Mouse (Mus musculus) forebrain, embryonic 16.5 days (tissue): ENCODE results near the gene Mks1. TPM values are rescaled to one million over a fixed set of nuclear protein-coding genes. Genes with fewer than 3 reads are reported as not detected.

ENCODE experiments used
- ATAC-seq: fragments of 200-750 bp; cut with Nextera tagmentation; 2 replicates; pipeline ENCODE4 v1.8.0; 2017; ENCODE audit warnings: mild to moderate bottlenecking, moderate library complexity
- H3K27ac ChIP-seq: fragments of 300-500 bp; sonication (generic); 2 replicates; pipeline ENCODE4 v1.5.1; 2014; ENCODE audit warnings: low read length, control low read depth
- H3K27me3 ChIP-seq: fragments of 300-500 bp; sonication (generic); replicated peaks from 2 replicates; pipeline ENCODE4 v1.6.1; 2014; ENCODE audit warnings: low read length; ENCODE audit not compliant: control insufficient read depth, insufficient read depth
- H3K36me3 ChIP-seq: fragments of 300-500 bp; sonication (generic); 2 replicates; pipeline ENCODE4 v1.6.1; 2014; ENCODE audit not compliant: control insufficient read depth, insufficient read depth
- H3K4me1 ChIP-seq: fragments of 300-500 bp; sonication (generic); replicated peaks from 2 replicates; pipeline ENCODE4 v1.6.1; 2014; ENCODE audit warnings: low read length; ENCODE audit not compliant: control insufficient read depth, insufficient read depth
- H3K4me2 ChIP-seq: fragments of 300-500 bp; sonication (generic); 2 replicates; pipeline ENCODE4 v1.6.1; 2014; ENCODE audit warnings: mild to moderate bottlenecking, low read length, control low read depth
- H3K4me3 ChIP-seq: fragments of 300-500 bp; sonication (generic); replicated peaks from 2 replicates; pipeline ENCODE4 v1.5.1; 2014; ENCODE audit warnings: mild to moderate bottlenecking, low read length, control low read depth
- H3K9ac ChIP-seq: fragments of 300-500 bp; sonication (generic); replicated peaks from 2 replicates; pipeline ENCODE4 v1.6.1; 2014; ENCODE audit warnings: low read depth, low read length, control low read depth
- H3K9me3 ChIP-seq: fragments of 300-500 bp; sonication (generic); 2 replicates; pipeline ENCODE4 v1.6.1; 2016; ENCODE audit warnings: low read length; ENCODE audit not compliant: control insufficient read depth
- WGBS: fragments of 180-500 bp; shearing (Covaris S2); extraction: QIAGEN DNeasy Blood & Tissue Kit; methylation state at CpG from one replicate; pipeline ENCODE4 v1.1.7; 2014; 5-methylcytosine and 5-hydroxymethylcytosine counted together
- polyA plus RNA-seq: library from polyadenylated mRNA; unstranded; fragments of >200 nt; fragmentation: Nextera tagmentation; extraction: Ambion mirVana; gene quantifications from 2 replicates; pipeline ENCODE4 v1.2.1, GENCODE M21; 2015

The Mks1 gene
- polyA plus RNA-seq, 1 experiment from 2014 or later: 12.6 TPM

- H3K27ac ChIP-seq: no peak within 1 kb of the TSS
- H3K4me3 ChIP-seq: no peak within 1 kb of the TSS
- no peak for ATAC-seq
- H3K4me2 ChIP-seq: no peak within 1 kb of the TSS
- H3K27me3 ChIP-seq: 0 out of 2 replicates have a peak, but pooled peaks cover 3% of the 10 kb centered on the region
- no peaks in the 10 kb centered on the region for H3K36me3 ChIP-seq
- no peaks in the 10 kb centered on the region for H3K4me1 ChIP-seq
- no peak within 1 kb of the TSS for H3K9ac ChIP-seq
- no peaks in the 10 kb centered on the region for H3K9me3 ChIP-seq
Measured at GRCm38 (mm10) chr11:87897287-87897686, 44.3 kb downstream of the Mks1 start, which contains the start of gene Olfr463. Olfr463 (minus strand) TSS chr11:87897387.

DNA sequence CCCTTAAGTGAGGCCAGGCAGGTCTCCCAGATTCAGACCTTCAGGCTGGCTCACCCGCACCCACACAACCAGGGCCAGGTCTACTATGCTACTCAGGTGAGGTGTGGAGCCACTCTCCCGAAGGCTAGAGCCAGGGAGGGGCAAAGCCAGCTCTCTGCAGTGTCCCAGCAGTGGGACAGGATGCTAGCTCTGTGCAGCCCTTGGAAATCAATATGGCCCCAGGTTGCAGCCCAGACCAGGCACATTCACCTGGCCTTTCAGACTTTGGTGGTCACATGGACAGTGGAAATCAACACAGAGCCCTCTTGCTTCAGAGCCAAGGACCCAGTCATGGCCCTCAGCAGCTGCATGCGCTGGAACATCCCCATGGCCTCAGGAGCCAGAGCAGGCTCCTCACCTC is 51.3 kb downstream of the Mks1 start:
- H3K4me2 ChIP-seq: no peak overlapping the region
- no peak overlapping the region for H3K9ac ChIP-seq
- H3K27me3 ChIP-seq: no peaks in the 10 kb centered on the region
- no peaks in the 10 kb centered on the region for H3K9me3 ChIP-seq
- 81% methylated on average over 3 of the region's 3 CpGs for WGBS
- no peak overlapping the region for H3K27ac ChIP-seq
- no peak overlapping the region for H3K4me3 ChIP-seq
- no peaks in the 10 kb centered on the region for H3K36me3 ChIP-seq
- no peak for ATAC-seq
- H3K4me1 ChIP-seq: no peaks in the 10 kb centered on the region

Other genes starting within 250 kb of the Mks1 start
- gene Hsf5, start 236.1 kb upstream of the Mks1 start, polyA plus RNA-seq: 0.45 and 0.46 TPM in 2 replicates
- 0.76 and 1.9 TPM in 2 replicates for gene Rnf43, start 190.5 kb upstream of the Mks1 start, polyA plus RNA-seq
- 133 and 147 TPM in 2 replicates for gene Supt4a, start 115.7 kb upstream of the Mks1 start, polyA plus RNA-seq
- 26.4 and 47.4 TPM in 2 replicates for gene Tspoap1, start 92.7 kb upstream of the Mks1 start, polyA plus RNA-seq
- gene Mpo, start 59.6 kb upstream of the Mks1 start, polyA plus RNA-seq: 0.29 and 0.80 TPM in 2 replicates
- 0.42 and 0.48 TPM in 2 replicates for gene Lpo, start 24.9 kb upstream of the Mks1 start, polyA plus RNA-seq
- 0.24 TPM in 1 of 2 replicates, not detected in the other for gene Epx, start 22.3 kb downstream of the Mks1 start, polyA plus RNA-seq
- gene Olfr462, start 39.1 kb downstream of the Mks1 start, polyA plus RNA-seq: not detected in 2 replicates
- gene Olfr463, start 44.2 kb downstream of the Mks1 start, polyA plus RNA-seq: not detected in 2 replicates
- gene Olfr464, start 67.8 kb downstream of the Mks1 start, polyA plus RNA-seq: not detected in 2 replicates
- 31.8 and 43.1 TPM in 2 replicates for gene Dynll2, start 134.3 kb downstream of the Mks1 start, polyA plus RNA-seq
- 290 and 334 TPM in 2 replicates for gene Srsf1, start 194.2 kb downstream of the Mks1 start, polyA plus RNA-seq
- 59.7 and 68.1 TPM in 2 replicates for gene Vezf1, start 215.1 kb downstream of the Mks1 start, polyA plus RNA-seq
- 36.0 and 40.3 TPM in 2 replicates for gene Cuedc1, start 244.8 kb downstream of the Mks1 start, polyA plus RNA-seq